ENCODE assay signal across 11 mouse cellular contexts in genomic region chr6:144203013-144203412, GRCm38 (mm10).
DNase-seq lines count a peak whose midpoint lies in the region; ATAC-seq and TF ChIP-seq lines count a peak whose summit lies in the region.
"Had no signal": no experiment of that assay in that cellular context is flagged by ENCODE, and none has a peak within 500 bp of the region (broad histone marks: within the 10 kb centered on the region; RNA-seq: fewer than 3 reads in every experiment).

No protein-coding gene starts in this region.

- DNase-seq in left cerebral cortex, adult 2 months (ENCODE audit: extremely low spot score in 1 of 2, low spot score in 2 of 2): no peak
- no peak for DNase-seq in left cerebral cortex, postnatal 36 days (ENCODE audit: low spot score in 2 of 2)
- no peak for DNase-seq in forebrain, embryonic 11.5 days (ENCODE audit: low spot score)
- no peak for DNase-seq in limb, embryonic 11.5 days (ENCODE audit: low spot score)
- DNase-seq in retina, embryonic 14.5 days (ENCODE audit: low spot score): peak; percentile 31
- DNase-seq in cerebellum, adult 18-20 months: no peak
- no peak for DNase-seq in adipocyte (ENCODE audit: low spot score)
- DNase-seq in gastrocnemius, adult 8-10 months (ENCODE audit: low spot score in 2 of 2): no peak
- DNase-seq: cerebellum, adult 9-11 months; kidney, adult 11 months had no signal

- H3K9ac ChIP-seq in forebrain, embryonic 11.5 days (ENCODE audit: low read length): no peak overlapping the region
- H3K9ac ChIP-seq in limb, embryonic 11.5 days (ENCODE audit: low read length): peak overlapping the region; percentile 13; the same call in 1 of the 2 replicates

- H3K9me3 ChIP-seq in forebrain, embryonic 11.5 days (ENCODE audit: control insufficient read depth, low read length): no peaks in the 10 kb centered on the region
- no peaks in the 10 kb centered on the region for H3K9me3 ChIP-seq in limb, embryonic 11.5 days (ENCODE audit: control insufficient read depth, low read length)
- H3K9me3 ChIP-seq: megakaryocyte, embryonic 14.5 days had no signal

- peak overlapping the region; percentile 49 for H3K4me3 ChIP-seq in left cerebral cortex, adult 2 months
- no peak overlapping the region for H3K4me3 ChIP-seq in forebrain, embryonic 11.5 days (ENCODE audit: low read depth, low read length)
- peak overlapping the region; percentile 2; the same call in 1 of the 2 replicates for H3K4me3 ChIP-seq in limb, embryonic 11.5 days (ENCODE audit: low read depth, low read length)
- H3K4me3 ChIP-seq: megakaryocyte, embryonic 14.5 days had no signal

- no peaks in the 10 kb centered on the region for H3K27me3 ChIP-seq in forebrain, embryonic 11.5 days (ENCODE audit: control insufficient read depth, insufficient read depth, low read length)
- no peaks in the 10 kb centered on the region for H3K27me3 ChIP-seq in limb, embryonic 11.5 days (ENCODE audit: control insufficient read depth, insufficient read depth, low read length)

- intact Hi-C loops in left cerebral cortex, adult 2 months (cut with DNase I): loop anchor here (5.0 kb wide), 1 partner anchor 881 kb away; no protein-coding TSS in a partner anchor
- intact Hi-C loops in left cerebral cortex, postnatal 36 days (cut with DNase I): no loop called here

- H3K27ac ChIP-seq in left cerebral cortex, adult 2 months: peak overlapping the region; percentile 86
- no peak overlapping the region for H3K27ac ChIP-seq in forebrain, embryonic 11.5 days (ENCODE audit: low read depth, low read length)
- no peak overlapping the region for H3K27ac ChIP-seq in limb, embryonic 11.5 days (replicated peaks; ENCODE audit: low read depth, low read length)

- 0 out of 2 replicates have a peak, but pooled peaks have one; percentile 17 for ATAC-seq in forebrain, embryonic 11.5 days (replicated peaks; ENCODE audit: low FRiP score)
- no peak for ATAC-seq in limb, embryonic 11.5 days (ENCODE audit: insufficient number of reproducible peaks, low FRiP score, low TSS enrichment, low read depth)

- H3K36me3 ChIP-seq in forebrain, embryonic 11.5 days (ENCODE audit: control insufficient read depth, insufficient read depth, low read length): no peaks in the 10 kb centered on the region
- no peaks in the 10 kb centered on the region for H3K36me3 ChIP-seq in limb, embryonic 11.5 days (ENCODE audit: control insufficient read depth, insufficient read depth, low read length)

- peak overlapping the region; percentile 19; the same call in 1 of the 2 replicates for H3K4me2 ChIP-seq in forebrain, embryonic 11.5 days (ENCODE audit: low read depth, low read length, severe bottlenecking)
- peak overlapping the region; percentile 8; the same call in 1 of the 2 replicates for H3K4me2 ChIP-seq in limb, embryonic 11.5 days (ENCODE audit: low read depth, severe bottlenecking)

- TF ChIP-seq CTCF in left cerebral cortex, adult 2 months (IDR thresholded peaks at IDR 0.05): no peak

- WGBS in forebrain, embryonic 11.5 days: 37% methylated on average over 12 of the region's 12 CpGs
- 49% methylated on average over 12 of the region's 12 CpGs for WGBS in limb, embryonic 11.5 days

- H3K4me1 ChIP-seq in forebrain, embryonic 11.5 days (replicated peaks; ENCODE audit: control insufficient read depth, insufficient read depth, low read length): peaks cover 12% of the 10 kb centered on the region
- H3K4me1 ChIP-seq in limb, embryonic 11.5 days (ENCODE audit: control insufficient read depth, insufficient read depth, low read length): peaks cover 15% of the 10 kb centered on the region
- H3K4me1 ChIP-seq: megakaryocyte, embryonic 14.5 days had no signal
